Mouse (Mus musculus): ENCODE measurements around the gene Thbs4. TPM values are rescaled to one million over a fixed set of nuclear protein-coding genes. Genes with fewer than 3 reads are reported as not detected.
A peak's percentile ranks its signal among the peaks of the same experiment; 100 is the strongest.
"Not testable (repeated sequence)": the region's sequence is repeated elsewhere in the genome, so short reads cannot be mapped to it uniquely, and the experiment has no call there.

Thbs4 gene
- 10 to 100 TPM; 22.2 to 23.5 TPM for total RNA-seq (2021)
- long read RNA-seq, experiment 1, transcript Thbs4-201 (22 exons, 3,198 nt): major isoform, 5 of 8 reads
- long read RNA-seq, experiment 1, partial matches to known transcripts: 2 of 8 reads
- long read RNA-seq, experiment 1, other reads (novel, unspliced or antisense): 1 of 8 reads
- long read RNA-seq, experiment 2, transcript Thbs4-201 (22 exons, 3,198 nt): major isoform, 10 of 15 reads
- long read RNA-seq, experiment 2, partial matches to known transcripts: 3 of 15 reads
- long read RNA-seq, experiment 2, other reads (novel, unspliced or antisense): 2 of 15 reads

GRCm38 (mm10) chr13:92794462-92795214 is at the start of gene Thbs4:
Gene Thbs4 (minus strand): TSS chr13:92794818.
- H3K27ac ChIP-seq: peak within 1 kb of the TSS; percentile 57; the same call in 1 of the 2 replicates
- no peak for DNase-seq (ENCODE audit: low spot score in 2 of 2)
- no peak for TF ChIP-seq CTCF (conservative IDR thresholded peaks at IDR 0.05)
- peak within 1 kb of the TSS; percentile 42 for H3K4me3 ChIP-seq

DNA sequence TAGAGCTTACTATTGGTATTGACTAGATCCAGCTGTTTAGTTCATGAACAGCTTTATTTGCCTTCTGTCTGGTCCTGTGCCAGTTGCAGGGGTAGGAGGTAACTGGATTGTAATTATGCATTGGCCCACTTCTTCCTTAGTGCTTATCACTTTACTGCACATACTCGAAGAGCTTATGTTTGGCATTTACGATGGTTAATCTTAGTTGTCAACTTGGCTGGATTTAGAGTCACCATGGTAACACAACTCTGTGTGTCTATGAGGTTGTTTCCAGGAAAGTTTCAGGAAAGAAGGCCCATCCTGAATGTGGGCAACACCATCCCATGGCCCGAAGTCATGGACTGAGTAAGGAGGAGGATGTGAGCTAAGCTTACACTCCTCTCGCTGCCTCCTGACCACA is 38.5 kb upstream of the Thbs4 start:
- no peak overlapping the region for H3K27ac ChIP-seq
- H3K4me3 ChIP-seq: no peak overlapping the region
- no peak for DNase-seq (ENCODE audit: low spot score in 2 of 2)
- TF ChIP-seq CTCF (conservative IDR thresholded peaks at IDR 0.05): no peak

GRCm38 (mm10) chr13:92828820-92829219 is 34.2 kb upstream of the Thbs4 start:
- DNase-seq (ENCODE audit: low spot score in 2 of 2): peak in 1 of 2 experiments; percentile 35
- TF ChIP-seq CTCF (conservative IDR thresholded peaks at IDR 0.05): no peak
- Histone ChIP-seq H3K27ac (peak overlapping the region; percentile 46; the same call in 1 of the 2 replicates), H3K4me3 (no peak overlapping the region)

DNA sequence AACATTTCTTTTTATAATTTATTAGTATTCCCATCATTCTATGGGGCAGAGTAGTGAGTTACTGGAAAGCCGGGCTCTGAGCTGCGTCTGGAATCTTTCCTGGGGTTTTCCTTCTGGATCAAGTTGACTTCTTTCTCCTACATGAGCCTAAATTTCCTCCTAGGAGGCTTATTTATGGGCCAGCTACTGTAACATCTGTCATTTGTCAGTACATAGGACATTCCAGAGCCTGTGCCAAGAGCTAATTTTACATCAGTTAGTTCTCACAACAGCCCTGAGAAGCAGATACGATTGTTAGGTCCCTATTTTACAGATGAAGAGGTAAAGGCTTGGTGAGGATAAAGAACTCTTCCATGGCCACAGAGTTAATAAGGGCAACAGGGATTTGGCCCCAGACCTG is 22.7 kb upstream of the Thbs4 start:
- H3K4me3 ChIP-seq: no peak overlapping the region
- no peak for TF ChIP-seq CTCF (conservative IDR thresholded peaks at IDR 0.05)
- DNase-seq (ENCODE audit: low spot score in 2 of 2): no peak
- no peak overlapping the region for H3K27ac ChIP-seq

- no peak overlapping the region for H3K4me3 ChIP-seq
- no peak for DNase-seq (ENCODE audit: low spot score in 2 of 2)
- no peak overlapping the region for H3K27ac ChIP-seq
- TF ChIP-seq CTCF (conservative IDR thresholded peaks at IDR 0.05): no peak
These were observed 21.7 kb upstream of the Thbs4 start for GRCm38 (mm10) chr13:92816329-92816728.

DNA sequence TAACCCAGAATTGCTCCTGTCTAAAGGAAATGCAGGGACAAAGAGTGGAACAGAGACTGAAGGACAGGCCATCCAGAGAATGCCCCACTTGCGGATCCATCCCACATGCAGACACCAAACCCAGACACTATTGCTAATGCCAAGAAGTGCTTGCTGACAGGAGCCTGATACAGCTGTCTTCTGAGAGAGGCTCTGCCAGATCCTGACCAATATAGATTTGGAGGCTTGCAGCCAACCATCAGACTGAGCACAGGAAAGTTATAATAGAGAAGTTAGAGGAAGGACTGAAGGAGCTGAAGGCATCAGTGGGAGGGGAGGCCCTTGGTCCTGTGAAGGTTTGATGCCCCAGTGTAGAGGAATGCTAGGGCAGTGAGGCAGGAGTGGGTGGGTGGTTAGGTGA is 16.0 kb upstream of the Thbs4 start:
- DNase-seq (ENCODE audit: low spot score in 2 of 2); H3K4me3 ChIP-seq; H3K27ac ChIP-seq: not testable (repeated sequence)

DNA sequence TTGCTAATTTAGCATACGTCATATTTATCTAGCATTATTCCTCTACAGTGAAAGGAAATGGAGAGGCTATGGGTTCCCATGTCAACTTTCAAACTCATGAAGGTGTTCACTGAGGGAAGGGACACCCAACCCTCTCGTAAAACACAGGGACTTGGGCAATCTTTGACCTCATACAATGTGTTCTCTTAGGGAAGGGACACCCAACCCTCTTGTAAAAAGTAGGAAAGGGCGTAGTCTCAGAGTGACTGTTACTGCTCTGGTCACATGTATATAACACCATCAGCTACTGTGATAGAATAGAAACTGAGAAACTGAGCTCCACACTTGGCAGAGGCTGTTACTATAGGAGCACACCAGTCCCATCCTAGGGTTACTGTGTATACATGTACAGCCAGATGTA is 13.2 kb upstream of the Thbs4 start:
- TF ChIP-seq CTCF (conservative IDR thresholded peaks at IDR 0.05): no peak
- no peak overlapping the region for H3K27ac ChIP-seq
- no peak for DNase-seq (ENCODE audit: low spot score in 2 of 2)
- no peak overlapping the region for H3K4me3 ChIP-seq

- Histone ChIP-seq H3K4me3 (no peak overlapping the region), H3K27ac (no peak overlapping the region)
- no peak for DNase-seq (ENCODE audit: low spot score in 2 of 2)
- no peak for TF ChIP-seq CTCF (conservative IDR thresholded peaks at IDR 0.05)
These were observed 12.2 kb upstream of the Thbs4 start for GRCm38 (mm10) chr13:92806785-92807184.

DNA sequence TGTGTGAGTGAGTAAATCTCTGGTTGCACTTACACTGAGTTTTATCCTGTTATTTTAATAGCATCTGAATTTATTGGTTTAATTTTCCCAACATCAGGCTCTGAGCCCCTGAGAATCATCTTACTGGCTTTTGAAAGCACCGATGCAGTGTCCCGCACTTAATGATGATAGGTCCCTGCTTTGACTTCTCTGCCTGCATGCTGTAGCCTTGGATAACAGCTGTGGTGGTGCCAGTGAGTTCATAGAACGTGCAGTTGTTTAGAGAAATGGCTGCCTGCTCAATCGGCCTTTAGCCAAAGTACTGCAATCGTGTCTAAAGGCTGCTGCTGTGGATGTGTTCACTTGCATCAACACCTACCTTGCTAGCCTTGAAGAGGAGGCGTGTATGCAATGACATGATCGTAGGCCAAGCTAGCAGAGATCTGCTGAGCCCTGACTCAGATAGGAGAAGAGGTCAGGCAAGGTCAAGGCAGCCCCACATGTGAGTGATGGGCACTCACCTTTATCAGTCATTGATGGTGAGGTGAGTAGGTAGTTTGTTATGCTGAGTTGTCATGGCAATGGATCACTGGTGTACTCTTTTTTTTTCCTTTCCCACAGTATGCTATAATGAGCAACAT is 4.8 kb upstream of the Thbs4 start:
- H3K27ac ChIP-seq: no peak overlapping the region
- no peak overlapping the region for H3K4me3 ChIP-seq
- TF ChIP-seq CTCF (conservative IDR thresholded peaks at IDR 0.05): no peak
- no peak for DNase-seq (ENCODE audit: low spot score in 2 of 2)

DNA sequence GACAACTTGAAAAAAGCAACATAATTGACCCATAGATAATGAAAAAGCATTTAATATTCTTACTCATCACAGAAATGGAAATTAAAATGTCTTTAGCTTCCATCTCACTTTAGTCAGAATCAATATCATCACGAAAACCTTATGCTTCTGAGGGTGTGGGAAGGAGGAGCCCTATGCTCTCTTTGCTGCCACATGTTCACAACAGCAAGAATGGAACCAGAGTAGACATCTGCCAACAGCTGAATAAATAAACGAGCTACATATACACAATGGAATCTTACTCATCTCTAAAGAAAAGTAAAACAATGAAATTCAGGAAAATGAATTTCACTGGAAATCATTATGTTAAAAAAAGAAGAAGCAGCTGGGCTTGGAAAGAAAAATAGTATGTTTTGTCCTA is 4.2 kb upstream of the Thbs4 start:
- no peak for DNase-seq (ENCODE audit: low spot score in 2 of 2)
- Histone ChIP-seq H3K27ac (no peak overlapping the region), H3K4me3 (no peak overlapping the region)
- no peak for TF ChIP-seq CTCF (conservative IDR thresholded peaks at IDR 0.05)

DNA sequence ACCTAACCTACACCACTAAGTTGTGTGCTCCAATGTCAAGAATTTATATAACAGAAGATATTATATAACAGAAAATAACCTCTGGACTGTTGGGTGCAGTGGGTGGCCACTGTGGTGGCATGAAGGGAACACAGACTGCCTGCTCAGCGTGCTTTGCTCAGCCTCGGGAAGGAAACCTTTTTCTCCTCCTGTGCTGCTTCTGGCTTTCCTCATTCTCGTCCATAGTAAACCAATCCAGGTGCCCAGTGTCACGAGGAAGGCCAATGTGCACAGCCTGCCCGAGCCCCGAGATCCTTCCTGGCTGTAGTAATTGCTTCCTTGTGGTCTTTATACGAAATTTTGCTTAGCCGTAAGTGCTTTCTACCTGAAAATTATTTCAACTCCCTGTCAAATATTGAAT is 982 bp downstream of the Thbs4 start:
- peak overlapping the region; percentile 3; the same call in 1 of the 2 replicates for H3K4me3 ChIP-seq
- no peak for DNase-seq (ENCODE audit: low spot score in 2 of 2)
- no peak for TF ChIP-seq CTCF (conservative IDR thresholded peaks at IDR 0.05)
- peak overlapping the region; percentile 49; the same call in 1 of the 2 replicates for H3K27ac ChIP-seq

GRCm38 (mm10) chr13:92791474-92791873 is 3.1 kb downstream of the Thbs4 start:
- Histone ChIP-seq H3K27ac (no peak overlapping the region), H3K4me3 (no peak overlapping the region)
- no peak for TF ChIP-seq CTCF (conservative IDR thresholded peaks at IDR 0.05)
- DNase-seq (ENCODE audit: low spot score in 2 of 2): no peak

DNA sequence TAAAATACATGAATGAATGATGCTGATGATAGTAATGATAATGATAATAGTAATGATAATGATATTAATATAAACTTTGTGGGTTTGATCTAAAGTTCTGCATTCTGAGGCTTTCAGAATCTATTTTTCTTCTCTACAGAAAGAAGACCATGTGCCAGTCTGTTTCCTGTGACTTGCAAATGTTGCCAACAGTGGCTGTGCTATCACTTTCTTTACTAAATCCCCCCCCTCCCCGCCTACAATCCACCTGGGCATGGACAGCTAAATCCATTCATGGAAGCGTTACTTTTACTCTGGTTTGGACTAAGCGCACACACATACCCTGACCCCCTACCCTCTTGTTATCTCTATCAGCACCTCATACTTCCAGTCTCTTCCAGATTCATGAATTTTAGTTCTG is 10.3 kb downstream of the Thbs4 start:
- Histone ChIP-seq H3K4me3 (no peak overlapping the region), H3K27ac (no peak overlapping the region)
- no peak for TF ChIP-seq CTCF (conservative IDR thresholded peaks at IDR 0.05)
- no peak for DNase-seq (ENCODE audit: low spot score in 2 of 2)

Measured in layer of hippocampus, adult 2 months (tissue).